Mouse (Mus musculus) cerebellum, adult 2 months (tissue): ENCODE data around the gene Triobp.

Experiments used
- CTCF ChIP-seq: fragments of 200-500 bp; IDR thresholded peaks from 2 replicates; pipeline ENCODE4 v1.5.1; 2011; ENCODE audit warnings: low read depth, mild to moderate bottlenecking, control low read depth, low read length, moderate library complexity, borderline replicate concordance; ENCODE audit not compliant: insufficient read depth
- POLR2A ChIP-seq: fragments of 200-500 bp; IDR thresholded peaks from 2 replicates; pipeline ENCODE4 v1.6.1; 2011; ENCODE audit warnings: low read length, control low read depth, borderline replicate concordance; ENCODE audit not compliant: insufficient read depth

GRCm38 (mm10) chr15:78990970-78991525, 43.5 kb downstream of the Triobp start:
- no peak for TF ChIP-seq POLR2A
- TF ChIP-seq CTCF = no peak
